Mouse (Mus musculus): ENCODE measurements at regions not wholly inside any gene's neighbourhood (a gene's known extent, or its start where the extent isn't known, plus 50 kb on each side); places are given as distances from the start of the nearest gene placed in this dataset.

GRCm38 (mm10) chr17:14610791-14611522 lies 83.1 kb downstream of the Thbs2 start:
- no peak for DNase-seq

GRCm38 (mm10) chr17:14608845-14609244 lies 85.2 kb downstream of the Thbs2 start:
- no peak for DNase-seq

GRCm38 (mm10) chr17:14606356-14606989 lies 87.6 kb downstream of the Thbs2 start:
- DNase-seq: no peak

- DNase-seq: no peak
These were observed 94.4 kb downstream of the Thbs2 start for GRCm38 (mm10) chr17:14599681-14600080.

- DNase-seq: no peak
These were observed 97.6 kb downstream of the Thbs2 start for GRCm38 (mm10) chr17:14596470-14596869.

GRCm38 (mm10) chr17:14595525-14595924 lies 98.5 kb downstream of the Thbs2 start:
- DNase-seq: no peak

- DNase-seq: no peak
These were observed 105.8 kb downstream of the Thbs2 start for GRCm38 (mm10) chr17:14588086-14588817.

- DNase-seq: no peak
These were observed 114.4 kb downstream of the Thbs2 start for GRCm38 (mm10) chr17:14579671-14580070.

- DNase-seq: no peak
These were observed 115.3 kb downstream of the Thbs2 start for GRCm38 (mm10) chr17:14578721-14579120.

GRCm38 (mm10) chr17:14578194-14578593 lies 115.8 kb downstream of the Thbs2 start:
- DNase-seq: no peak

- DNase-seq: no peak
These were observed 117.9 kb downstream of the Thbs2 start for GRCm38 (mm10) chr17:14576159-14576558.

- no peak for DNase-seq
These were observed 122.9 kb downstream of the Thbs2 start for GRCm38 (mm10) chr17:14571143-14571542.

- DNase-seq: no peak
These were observed 123.7 kb downstream of the Thbs2 start for GRCm38 (mm10) chr17:14570266-14570775.

- no peak for DNase-seq
These were observed 131.8 kb downstream of the Thbs2 start for GRCm38 (mm10) chr17:14562191-14562590.

- DNase-seq: no peak
These were observed 136.8 kb downstream of the Thbs2 start for GRCm38 (mm10) chr17:14557214-14557613.

GRCm38 (mm10) chr17:14553195-14553594 lies 140.8 kb downstream of the Thbs2 start:
- no peak for DNase-seq

- DNase-seq: no peak
These were observed 142.0 kb downstream of the Thbs2 start for GRCm38 (mm10) chr17:14552081-14552480.

- no peak for DNase-seq
These were observed 142.4 kb downstream of the Thbs2 start for GRCm38 (mm10) chr17:14551610-14552009.

GRCm38 (mm10) chr17:14545822-14546473 lies 148.1 kb downstream of the Thbs2 start:
- peak; percentile 41 to 50 for DNase-seq

GRCm38 (mm10) chr17:14544343-14545002 lies 149.6 kb downstream of the Thbs2 start:
- DNase-seq: no peak

GRCm38 (mm10) chr17:14541035-14541434 lies 153.0 kb downstream of the Thbs2 start:
- no peak for DNase-seq

- DNase-seq: no peak
These were observed 153.6 kb downstream of the Thbs2 start for GRCm38 (mm10) chr17:14540269-14540975.

All from thymus, postnatal 36 days (tissue).